Mouse (Mus musculus): ENCODE measurements around the gene Gm4491. TPM values are rescaled to one million over a fixed set of nuclear protein-coding genes. Genes with fewer than 3 reads are reported as not detected.
A peak's percentile ranks its signal among the peaks of the same experiment; 100 is the strongest.
"Not testable (repeated sequence)": the region's sequence is repeated elsewhere in the genome, so short reads cannot be mapped to it uniquely, and the experiment has no call there.

Gm4491 gene
- polyA plus RNA-seq, 1 experiment from 2014 or later = not detected

- no peaks in the 10 kb centered on the region for H3K4me1 ChIP-seq (ENCODE audit: control insufficient read depth, insufficient read depth, low read length)
- no peak overlapping the region for H3K27ac ChIP-seq (ENCODE audit: low read length)
- H3K4me2 ChIP-seq (ENCODE audit: low read depth, low read length) = no peak overlapping the region
- H3K9me3 ChIP-seq (ENCODE audit: control insufficient read depth, low read length) = no peaks in the 10 kb centered on the region
- H3K27me3 ChIP-seq (replicated peaks; ENCODE audit: control insufficient read depth, insufficient read depth, low read length) = no peaks in the 10 kb centered on the region
- no peak overlapping the region for H3K9ac ChIP-seq (ENCODE audit: low read depth, low read length)
- no peak for ATAC-seq
- no peak overlapping the region for H3K4me3 ChIP-seq (ENCODE audit: low read length)
- 69% methylated on average over 4 of the region's 4 CpGs for WGBS
- no peaks in the 10 kb centered on the region for H3K36me3 ChIP-seq (ENCODE audit: control insufficient read depth, insufficient read depth, low read length)
These were observed 19.8 kb downstream of the Gm4491 start for GRCm38 (mm10) chr14:57095855-57096254.

- Histone ChIP-seq H3K27ac (ENCODE audit: low read length) (no peak overlapping the region), H3K9ac (ENCODE audit: low read depth, low read length) (no peak overlapping the region), H3K27me3 (replicated peaks; ENCODE audit: control insufficient read depth, insufficient read depth, low read length) (no peaks in the 10 kb centered on the region), H3K9me3 (ENCODE audit: control insufficient read depth, low read length) (no peaks in the 10 kb centered on the region), H3K4me3 (ENCODE audit: low read length) (no peak overlapping the region), H3K4me1 (ENCODE audit: control insufficient read depth, insufficient read depth, low read length) (peaks cover 2% of the 10 kb centered on the region; the same call in 1 of the 2 replicates), H3K36me3 (ENCODE audit: control insufficient read depth, insufficient read depth, low read length) (no peaks in the 10 kb centered on the region), H3K4me2 (ENCODE audit: low read depth, low read length) (no peak overlapping the region)
- no peak for ATAC-seq
- 9% methylated on average over 8 of the region's 8 CpGs for WGBS
These were observed 22.7 kb downstream of the Gm4491 start for GRCm38 (mm10) chr14:57093029-57093428.

GRCm38 (mm10) chr14:57090001-57090400 lies 25.7 kb downstream of the Gm4491 start:
- H3K27me3 ChIP-seq (replicated peaks; ENCODE audit: control insufficient read depth, insufficient read depth, low read length) = no peaks in the 10 kb centered on the region
- 40% methylated on average over 2 of the region's 2 CpGs for WGBS
- H3K9ac ChIP-seq (ENCODE audit: low read depth, low read length) = no peak overlapping the region
- H3K4me3 ChIP-seq (ENCODE audit: low read length) = no peak overlapping the region
- ATAC-seq = peak; percentile 24; the same call in 1 of the 2 replicates
- H3K4me2 ChIP-seq (ENCODE audit: low read depth, low read length) = no peak overlapping the region
- no peaks in the 10 kb centered on the region for H3K36me3 ChIP-seq (ENCODE audit: control insufficient read depth, insufficient read depth, low read length)
- H3K4me1 ChIP-seq (ENCODE audit: control insufficient read depth, insufficient read depth, low read length) = peaks cover 2% of the 10 kb centered on the region
- H3K9me3 ChIP-seq (ENCODE audit: control insufficient read depth, low read length) = no peaks in the 10 kb centered on the region
- H3K27ac ChIP-seq (ENCODE audit: low read length) = peak overlapping the region; percentile 60

- no peak overlapping the region for H3K9ac ChIP-seq (ENCODE audit: low read depth, low read length)
- H3K4me3 ChIP-seq (ENCODE audit: low read length) = no peak overlapping the region
- no peaks in the 10 kb centered on the region for H3K36me3 ChIP-seq (ENCODE audit: control insufficient read depth, insufficient read depth, low read length)
- ATAC-seq = peak; percentile 93
- peak overlapping the region; percentile 60 for H3K27ac ChIP-seq (ENCODE audit: low read length)
- WGBS = 68% methylated on average over 7 of the region's 7 CpGs
- H3K4me2 ChIP-seq (ENCODE audit: low read depth, low read length) = no peak overlapping the region
- no peaks in the 10 kb centered on the region for H3K27me3 ChIP-seq (replicated peaks; ENCODE audit: control insufficient read depth, insufficient read depth, low read length)
- peaks cover 4% of the 10 kb centered on the region for H3K4me1 ChIP-seq (ENCODE audit: control insufficient read depth, insufficient read depth, low read length)
- H3K9me3 ChIP-seq (ENCODE audit: control insufficient read depth, low read length) = no peaks in the 10 kb centered on the region
These were observed 26.6 kb downstream of the Gm4491 start for GRCm38 (mm10) chr14:57089107-57089506.

- peak; percentile 69 for ATAC-seq
- H3K27me3 ChIP-seq (replicated peaks; ENCODE audit: control insufficient read depth, insufficient read depth, low read length) = no peaks in the 10 kb centered on the region
- H3K4me1 ChIP-seq (ENCODE audit: control insufficient read depth, insufficient read depth, low read length) = peaks cover 7% of the 10 kb centered on the region
- no peak overlapping the region for H3K4me3 ChIP-seq (ENCODE audit: low read length)
- H3K9ac ChIP-seq (ENCODE audit: low read depth, low read length) = 0 out of 2 replicates have a peak overlapping the region, but pooled peaks have one; percentile 31
- no peaks in the 10 kb centered on the region for H3K36me3 ChIP-seq (ENCODE audit: control insufficient read depth, insufficient read depth, low read length)
- WGBS = 25% methylated on average over 11 of the region's 11 CpGs
- peak overlapping the region; percentile 65 for H3K27ac ChIP-seq (ENCODE audit: low read length)
- no peaks in the 10 kb centered on the region for H3K9me3 ChIP-seq (ENCODE audit: control insufficient read depth, low read length)
- no peak overlapping the region for H3K4me2 ChIP-seq (ENCODE audit: low read depth, low read length)
These were observed 31.5 kb downstream of the Gm4491 start for GRCm38 (mm10) chr14:57084180-57084668.

- H3K27ac ChIP-seq (ENCODE audit: low read length) = no peak overlapping the region
- no peak overlapping the region for H3K9ac ChIP-seq (ENCODE audit: low read depth, low read length)
- H3K9me3 ChIP-seq (ENCODE audit: control insufficient read depth, low read length) = no peaks in the 10 kb centered on the region
- no peak overlapping the region for H3K4me3 ChIP-seq (ENCODE audit: low read length)
- 97% methylated on average over 1 of the region's 1 CpGs for WGBS
- no peak overlapping the region for H3K4me2 ChIP-seq (ENCODE audit: low read depth, low read length)
- ATAC-seq = no peak
- peaks cover 7% of the 10 kb centered on the region for H3K4me1 ChIP-seq (ENCODE audit: control insufficient read depth, insufficient read depth, low read length)
- no peaks in the 10 kb centered on the region for H3K36me3 ChIP-seq (ENCODE audit: control insufficient read depth, insufficient read depth, low read length)
- no peaks in the 10 kb centered on the region for H3K27me3 ChIP-seq (replicated peaks; ENCODE audit: control insufficient read depth, insufficient read depth, low read length)
These were observed 32.8 kb downstream of the Gm4491 start for GRCm38 (mm10) chr14:57082863-57083262.

GRCm38 (mm10) chr14:57075537-57075936 lies 40.1 kb downstream of the Gm4491 start:
- no peak overlapping the region for H3K9ac ChIP-seq (ENCODE audit: low read depth, low read length)
- no peaks in the 10 kb centered on the region for H3K27me3 ChIP-seq (replicated peaks; ENCODE audit: control insufficient read depth, insufficient read depth, low read length)
- no peaks in the 10 kb centered on the region for H3K36me3 ChIP-seq (ENCODE audit: control insufficient read depth, insufficient read depth, low read length)
- no peak overlapping the region for H3K27ac ChIP-seq (ENCODE audit: low read length)
- ATAC-seq = peak; percentile 40
- no peaks in the 10 kb centered on the region; the same call in 1 of the 2 replicates for H3K4me1 ChIP-seq (ENCODE audit: control insufficient read depth, insufficient read depth, low read length)
- H3K4me2 ChIP-seq (ENCODE audit: low read depth, low read length) = no peak overlapping the region
- no peaks in the 10 kb centered on the region for H3K9me3 ChIP-seq (ENCODE audit: control insufficient read depth, low read length)
- 75% methylated on average over 6 of the region's 6 CpGs for WGBS
- H3K4me3 ChIP-seq (ENCODE audit: low read length) = no peak overlapping the region

GRCm38 (mm10) chr14:57069906-57070305 lies 45.8 kb downstream of the Gm4491 start:
- H3K9me3 ChIP-seq (ENCODE audit: control insufficient read depth, low read length); H3K27me3 ChIP-seq (replicated peaks; ENCODE audit: control insufficient read depth, insufficient read depth, low read length); H3K27ac ChIP-seq (ENCODE audit: low read length); H3K9ac ChIP-seq (ENCODE audit: low read depth, low read length); H3K4me3 ChIP-seq (ENCODE audit: low read length); ATAC-seq; H3K4me1 ChIP-seq (ENCODE audit: control insufficient read depth, insufficient read depth, low read length); H3K4me2 ChIP-seq (ENCODE audit: low read depth, low read length); H3K36me3 ChIP-seq (ENCODE audit: control insufficient read depth, insufficient read depth, low read length): not testable (repeated sequence)
- 2% methylated on average over 2 of the region's 2 CpGs for WGBS

- Histone ChIP-seq H3K9me3 (ENCODE audit: control insufficient read depth, low read length) (no peaks in the 10 kb centered on the region), H3K27ac (ENCODE audit: low read length) (no peak overlapping the region), H3K9ac (ENCODE audit: low read depth, low read length) (no peak overlapping the region), H3K4me2 (ENCODE audit: low read depth, low read length) (no peak overlapping the region), H3K4me1 (ENCODE audit: control insufficient read depth, insufficient read depth, low read length) (no peaks in the 10 kb centered on the region; the same call in 1 of the 2 replicates), H3K4me3 (ENCODE audit: low read length) (no peak overlapping the region), H3K36me3 (ENCODE audit: control insufficient read depth, insufficient read depth, low read length) (no peaks in the 10 kb centered on the region), H3K27me3 (replicated peaks; ENCODE audit: control insufficient read depth, insufficient read depth, low read length) (no peaks in the 10 kb centered on the region)
- no peak for ATAC-seq
These were observed 49.6 kb downstream of the Gm4491 start for GRCm38 (mm10) chr14:57066053-57066452.
